Mouse (Mus musculus) heart, postnatal 0 days (tissue): ENCODE data around the gene Ppt2.

Source experiments
- CTCF ChIP-seq: IDR thresholded peaks from 2 replicates; pipeline ENCODE4 v1.5.1; 2016; ENCODE audit warnings: antibody characterized with exemption, control low read depth, low read depth
- EP300 ChIP-seq: IDR thresholded peaks from 2 replicates; pipeline ENCODE4 v1.6.1; 2016; ENCODE audit warnings: antibody characterized with exemption, low read depth

- TF ChIP-seq EP300: no peak
- no peak for TF ChIP-seq CTCF
These were observed 34.7 kb upstream of the Ppt2 start for GRCm38 (mm10) chr17:34662978-34663377.
